Mouse (Mus musculus) thymus, adult 2 months (tissue): ENCODE measurements around the gene Atp6ap2.

Experiments
- CTCF ChIP-seq: fragments of 200-500 bp; IDR thresholded peaks from 2 replicates; pipeline ENCODE4 v1.5.1; 2012; ENCODE audit warnings: mild to moderate bottlenecking, control low read depth, low read length, moderate library complexity, borderline replicate concordance; ENCODE audit not compliant: control insufficient read depth, poor library complexity, insufficient read depth; ENCODE audit errors: extremely low read depth
- POLR2A ChIP-seq: fragments of 200-500 bp; IDR thresholded peaks from 2 replicates; pipeline ENCODE4 v1.6.1; 2012; ENCODE audit warnings: mild to moderate bottlenecking, low read length, control low read depth, moderate library complexity; ENCODE audit not compliant: control insufficient read depth, poor library complexity, insufficient read depth; ENCODE audit errors: extremely low read depth

GRCm38 (mm10) chrX:12653879-12654278 lies 66.3 kb downstream of the Atp6ap2 start:
- TF ChIP-seq CTCF (no peak), POLR2A (no peak)
